Mouse (Mus musculus) yolk sac, embryonic 10.5 days (tissue): Measurements from ENCODE around the gene Dus3l.

Source experiments
- DNase-seq: peaks from one replicate; pipeline ENCODE4 v3.0.0-alpha.2; 2017; ENCODE audit warnings: low spot score

Dus3l gene

DNA sequence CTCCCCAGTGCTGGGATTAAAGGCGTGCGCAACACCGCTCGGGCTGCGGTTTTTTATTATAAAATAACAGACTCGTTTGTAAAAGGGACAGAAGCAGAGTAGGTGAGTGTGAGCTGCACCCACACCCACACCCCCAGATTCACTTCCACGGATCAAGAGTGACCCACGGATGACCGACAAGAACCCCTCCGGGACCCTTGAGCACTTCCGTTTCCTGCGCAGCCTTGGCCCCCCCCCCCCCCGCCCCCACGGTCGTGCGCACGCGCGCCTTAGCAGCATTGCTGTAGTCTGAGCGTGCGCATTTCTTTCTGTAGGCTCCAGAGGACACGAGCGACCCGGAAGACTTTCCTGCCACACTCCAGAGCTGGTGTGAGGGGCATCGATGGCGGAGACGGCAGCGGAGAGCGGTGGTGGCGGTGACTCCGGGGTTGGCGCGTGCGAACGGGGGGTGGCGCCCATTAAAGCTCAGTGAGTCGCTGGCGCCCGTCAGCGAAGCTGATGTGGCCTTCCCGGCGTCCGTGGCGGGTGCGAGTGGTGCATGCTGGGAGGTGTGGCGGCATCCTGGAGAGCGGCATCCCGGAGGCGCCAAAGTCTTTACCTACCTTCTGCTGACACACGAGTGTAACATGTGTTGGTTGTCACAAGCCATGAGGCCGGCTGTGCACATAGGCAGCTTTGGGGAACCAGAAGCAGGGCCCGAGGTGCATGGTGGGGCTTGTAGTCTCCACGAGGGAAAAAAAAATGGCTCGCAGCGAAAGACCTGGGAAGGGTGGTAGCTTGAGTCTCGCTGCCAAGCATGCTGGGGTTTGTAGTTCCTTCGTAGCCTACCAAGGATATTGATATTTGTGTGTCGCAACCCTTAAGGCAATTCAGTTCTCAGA lies at the start of gene Dus3l:
Gene Dus3l (plus strand): TSS at position 284 of the 881 bp plus-strand sequence.
- peak; percentile 93 for DNase-seq

DNA sequence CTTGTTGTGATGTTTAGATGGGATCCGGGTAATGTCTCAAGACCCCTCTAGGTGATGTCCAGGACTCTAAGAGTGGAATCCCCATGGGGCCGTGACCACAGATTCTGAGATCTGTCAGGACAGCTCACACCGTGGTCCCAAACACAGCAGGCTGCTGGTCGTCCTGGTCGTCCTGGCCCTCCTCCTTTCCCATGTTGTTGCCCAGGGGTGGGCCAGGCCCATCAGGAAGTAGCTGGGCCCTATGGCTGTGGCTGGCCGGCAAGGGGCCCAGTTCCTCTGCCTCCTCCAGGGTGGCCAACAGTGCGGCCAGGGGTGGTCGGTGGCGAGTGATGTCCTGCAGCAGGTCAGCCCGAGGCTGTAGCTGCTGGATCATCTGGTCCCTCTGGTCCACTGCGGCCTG lies 49.2 kb upstream of the Dus3l start:
- DNase-seq = no peak

- DNase-seq = no peak
Measured at GRCm38 (mm10) chr17:56715914-56716654, 48.5 kb upstream of the Dus3l start.

- peak; percentile 99 for DNase-seq
Measured at GRCm38 (mm10) chr17:56716655-56717362, 47.7 kb upstream of the Dus3l start.

- peak; percentile 95 for DNase-seq
Measured at GRCm38 (mm10) chr17:56717363-56718058, 47.0 kb upstream of the Dus3l start, which contains the start of the genes Ndufa11 and Vmac. Ndufa11 (plus strand) TSS chr17:56717767. Vmac (minus strand) TSS chr17:56718022.

- no peak for DNase-seq
Measured at GRCm38 (mm10) chr17:56722441-56722840, 42.1 kb upstream of the Dus3l start.

DNA sequence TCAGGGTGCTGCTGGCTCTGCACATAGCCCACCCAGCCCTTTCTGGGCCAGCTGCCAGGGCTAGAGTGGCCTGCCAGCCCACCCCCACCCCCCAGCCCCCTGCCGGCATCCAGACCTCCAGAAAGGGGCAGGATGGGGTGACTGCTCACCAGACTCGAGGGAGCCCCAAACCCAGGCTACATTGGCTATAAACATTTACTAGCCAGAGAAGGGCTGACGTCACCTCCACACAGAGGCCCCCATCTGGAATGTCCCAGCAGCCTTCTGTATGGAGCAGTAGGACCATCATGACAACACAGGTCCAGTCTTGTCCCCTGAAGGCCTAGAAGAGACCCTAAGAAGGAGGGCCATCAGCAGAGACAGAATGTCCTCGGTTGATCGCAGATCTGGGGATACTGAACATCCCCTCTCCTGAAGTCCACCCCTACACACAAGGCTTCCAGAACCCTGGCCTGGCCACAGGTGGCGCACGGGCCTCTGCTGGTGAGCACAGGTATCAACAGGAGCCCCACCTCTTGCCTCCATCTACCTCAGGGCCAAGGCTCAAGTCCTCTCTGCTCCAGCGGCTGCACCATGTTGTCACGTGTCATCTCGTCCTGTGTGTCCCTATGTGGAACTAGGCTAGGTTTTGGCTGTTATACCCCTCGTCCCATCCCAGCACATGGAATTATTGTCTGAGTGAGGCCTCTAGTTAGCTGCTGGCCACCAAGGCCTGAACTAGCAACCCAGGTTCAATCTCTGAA lies 41.0 kb upstream of the Dus3l start:
- DNase-seq = no peak

GRCm38 (mm10) chr17:56727029-56727649 lies 37.4 kb upstream of the Dus3l start:
- DNase-seq = no peak

GRCm38 (mm10) chr17:56727659-56728058 lies 36.9 kb upstream of the Dus3l start:
- peak; percentile 54 for DNase-seq

DNA sequence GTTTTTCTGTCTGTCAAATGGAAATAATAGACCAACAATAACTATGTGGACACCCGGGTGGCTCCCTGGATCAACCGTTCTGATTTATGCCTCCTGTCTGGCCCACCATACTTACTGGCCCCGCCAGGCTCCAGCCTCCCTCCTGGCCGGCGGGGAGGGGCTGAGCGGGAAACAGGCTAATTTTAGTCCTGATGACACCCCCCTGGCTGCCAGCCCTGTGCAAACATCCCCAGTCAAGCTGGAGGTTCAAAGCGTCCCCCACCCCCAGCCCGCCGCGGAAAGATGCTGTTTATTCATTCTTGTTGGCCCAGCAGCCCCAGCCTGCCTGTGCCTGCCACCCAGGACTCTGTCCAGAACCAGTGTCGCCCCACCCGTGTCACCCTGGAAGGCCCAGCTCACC lies 36.4 kb upstream of the Dus3l start:
- DNase-seq = no peak

- DNase-seq = no peak
Measured at GRCm38 (mm10) chr17:56729151-56729550, 35.4 kb upstream of the Dus3l start.

- no peak for DNase-seq
Measured at GRCm38 (mm10) chr17:56729656-56730055, 34.9 kb upstream of the Dus3l start.

DNA sequence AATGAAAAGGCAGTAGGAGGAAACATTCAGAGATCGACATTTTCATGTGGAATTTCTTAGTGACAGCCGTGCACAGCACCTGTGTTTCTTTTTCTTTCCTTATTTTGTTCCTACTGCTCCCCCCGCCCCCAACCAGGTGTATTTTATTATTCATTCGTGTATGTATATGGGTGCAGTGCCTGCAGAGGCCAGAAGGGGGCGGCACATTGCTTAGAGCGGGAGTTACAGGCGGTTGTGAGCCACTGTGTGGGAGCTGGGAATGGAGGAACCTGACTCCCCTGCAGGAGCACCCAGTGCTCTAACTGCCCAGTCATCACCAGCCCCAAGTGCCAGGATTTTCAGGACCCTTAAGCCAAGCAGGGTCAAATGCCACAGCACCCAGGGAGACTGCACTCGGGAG lies 28.0 kb upstream of the Dus3l start:
- no peak for DNase-seq

DNA sequence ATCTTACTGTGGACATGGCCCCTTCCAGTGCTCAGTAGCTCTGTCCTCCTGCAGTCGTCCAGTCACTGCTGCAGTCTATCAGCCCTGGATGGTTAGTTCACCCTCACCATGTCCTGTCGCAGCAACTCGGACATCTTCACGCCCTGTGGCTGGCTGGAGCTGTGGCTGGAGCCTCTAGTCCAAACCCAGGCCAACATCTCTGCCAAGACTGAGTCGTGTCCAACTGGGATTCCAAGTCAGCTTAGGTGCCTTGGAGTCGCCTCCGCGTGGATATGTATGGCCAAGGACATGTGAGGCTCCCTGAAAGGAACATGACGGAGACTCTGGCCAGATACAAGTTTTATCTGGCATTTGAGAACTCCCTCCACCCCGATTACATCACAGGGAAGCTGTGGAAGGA lies 26.3 kb upstream of the Dus3l start:
- DNase-seq = no peak

DNA sequence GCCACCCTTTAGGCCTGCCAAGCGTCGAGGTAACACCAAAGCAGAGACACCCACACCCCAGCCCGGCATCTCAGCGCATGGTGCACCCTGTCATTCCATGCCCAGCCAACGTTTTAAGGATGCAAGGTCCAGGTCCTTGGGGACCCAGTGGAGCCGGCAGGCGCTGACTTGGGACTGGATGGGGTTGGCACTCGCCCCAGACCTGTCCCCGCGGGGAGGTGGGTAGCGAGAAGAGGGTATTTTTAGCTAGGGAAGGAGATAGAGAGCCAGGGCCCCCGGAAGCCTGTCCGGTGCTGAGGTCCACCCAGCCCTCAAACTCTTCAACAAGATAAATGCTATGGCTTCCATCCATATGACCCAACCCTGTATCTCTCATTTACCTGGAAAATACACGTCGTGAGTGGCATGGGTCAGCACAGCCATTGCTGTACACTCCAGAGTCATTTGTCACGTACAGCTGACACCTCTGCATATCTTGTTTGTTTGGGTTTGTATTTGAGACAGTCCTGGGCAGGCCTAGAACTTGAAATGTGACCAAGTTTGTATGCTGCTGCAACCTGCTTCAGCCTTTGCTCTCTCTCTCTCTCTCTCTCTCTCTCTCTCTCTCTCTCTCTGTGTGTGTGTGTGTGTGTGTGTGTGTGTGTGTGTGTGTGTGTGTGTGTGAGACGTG lies 24.3 kb upstream of the Dus3l start:
- DNase-seq = no peak

DNA sequence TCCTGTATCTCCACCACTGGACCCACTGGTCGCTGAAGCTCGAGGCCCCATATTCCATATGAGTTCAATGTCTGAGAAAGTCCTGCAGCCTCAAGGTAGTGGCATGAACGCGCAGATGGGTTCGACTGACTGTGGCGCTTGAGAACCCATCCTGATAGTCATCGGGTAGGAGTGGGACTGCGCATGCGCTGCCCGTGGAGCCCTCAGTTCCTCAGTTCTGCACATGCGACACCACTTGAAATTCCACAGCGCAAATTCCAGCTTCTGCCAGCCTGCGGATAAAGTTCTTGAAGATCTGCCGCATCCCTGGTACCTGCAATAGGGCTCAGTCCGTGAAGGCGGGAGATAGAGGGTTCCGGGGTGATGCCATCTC lies 23.8 kb upstream of the Dus3l start:
- DNase-seq = no peak

DNA sequence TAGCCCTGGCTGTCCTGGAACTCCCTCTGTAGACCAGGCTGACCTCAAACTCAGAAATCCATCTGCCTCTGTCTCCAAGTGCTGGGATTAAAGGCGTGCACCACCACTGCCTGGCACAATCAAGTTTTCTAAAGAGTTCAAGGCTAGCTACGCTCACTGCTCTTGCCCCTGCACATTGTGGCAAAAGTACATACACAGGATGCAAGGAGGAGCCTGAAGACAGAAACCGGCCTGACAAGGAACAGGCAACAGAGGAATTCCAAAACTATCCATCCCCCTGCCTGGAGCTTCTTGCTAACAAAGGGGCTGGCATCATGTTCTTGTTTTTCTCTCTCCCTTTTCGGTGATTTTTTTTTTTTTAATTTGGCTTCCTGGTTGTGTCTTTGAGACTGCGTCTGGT lies 20.4 kb upstream of the Dus3l start:
- DNase-seq = no peak

DNA sequence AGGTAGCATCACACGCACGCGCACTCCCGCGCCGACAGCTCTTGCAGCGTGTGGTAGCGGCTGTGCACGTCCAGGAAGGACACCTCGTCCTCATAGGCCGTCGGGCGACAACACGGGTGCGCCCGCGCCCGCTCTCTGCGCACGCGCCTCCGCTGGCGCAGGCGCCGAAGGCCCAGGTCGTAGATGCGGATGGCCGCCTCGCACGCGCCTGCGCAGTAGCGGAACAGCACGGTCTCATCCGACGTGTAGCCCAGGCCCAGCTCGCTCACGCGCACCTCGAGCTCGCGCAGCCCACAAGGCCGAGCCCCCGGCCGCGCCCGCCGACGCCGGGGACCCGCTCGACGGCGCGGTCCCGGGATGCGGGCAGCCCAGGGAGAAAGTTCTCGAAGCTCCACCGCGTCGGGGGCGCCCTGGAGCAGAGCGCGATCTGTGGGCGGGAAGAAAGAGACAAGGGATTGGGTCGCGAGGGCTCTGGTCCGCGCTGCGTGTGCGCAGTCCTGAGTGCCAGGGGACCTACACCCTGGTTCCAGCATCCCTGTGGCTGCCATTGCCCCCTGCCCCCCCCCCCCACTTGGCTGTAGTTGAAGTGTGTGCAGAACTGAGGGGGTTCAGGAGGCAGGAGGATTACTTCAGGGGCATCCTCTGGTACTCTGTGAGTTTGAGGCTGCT lies 13.0 kb upstream of the Dus3l start:
- no peak for DNase-seq

GRCm38 (mm10) chr17:56753452-56753851 lies 11.1 kb upstream of the Dus3l start:
- no peak for DNase-seq
